Mouse (Mus musculus) lung, adult 2 months (tissue): Measurements from ENCODE around the gene Robo3. TPM values are rescaled to one million over a fixed set of nuclear protein-coding genes. Genes with fewer than 3 reads are reported as not detected.

Source experiments
- DNase-seq: peaks from one replicate; pipeline ENCODE4 v3.0.0; 2022
- H3K4me1 ChIP-seq: fragments of 200-500 bp; 2 replicates; pipeline ENCODE4 v1.6.1; 2011; ENCODE audit warnings: low read length; ENCODE audit not compliant: control insufficient read depth, insufficient read depth
- H3K4me3 ChIP-seq: fragments of 200-500 bp; replicated peaks from 2 replicates; pipeline ENCODE3; 2011; ENCODE audit warnings: low read depth, mild to moderate bottlenecking, control low read depth, low read length; ENCODE audit errors: extremely low read depth
- CTCF ChIP-seq: fragments of 200-500 bp; IDR thresholded peaks from 2 replicates; pipeline ENCODE4 v1.5.1; 2011; ENCODE audit warnings: mild to moderate bottlenecking, low read length, control low read depth; ENCODE audit not compliant: insufficient read depth
- POLR2A ChIP-seq: fragments of 200-500 bp; IDR thresholded peaks from 2 replicates; pipeline ENCODE4 v1.6.1; 2011; ENCODE audit warnings: low read depth, mild to moderate bottlenecking, control low read depth, low read length, borderline replicate concordance; ENCODE audit errors: extremely low read depth
- WGBS: fragments of 180-500 bp; shearing (Covaris S2); methylation state at CpG from one replicate; pipeline ENCODE4 v1.1.7; 2018; 5-methylcytosine and 5-hydroxymethylcytosine counted together
- polyA plus RNA-seq: library from polyadenylated mRNA; depleted of rRNA; stranded (reverse); fragments of >200 nt; gene quantifications from 2 replicates; pipeline ENCODE4 v1.2.3, GENCODE M21; 2012; rRNA removed

The Robo3 gene
- polyA plus RNA-seq, 1 experiment, result 0.07 TPM

DNA sequence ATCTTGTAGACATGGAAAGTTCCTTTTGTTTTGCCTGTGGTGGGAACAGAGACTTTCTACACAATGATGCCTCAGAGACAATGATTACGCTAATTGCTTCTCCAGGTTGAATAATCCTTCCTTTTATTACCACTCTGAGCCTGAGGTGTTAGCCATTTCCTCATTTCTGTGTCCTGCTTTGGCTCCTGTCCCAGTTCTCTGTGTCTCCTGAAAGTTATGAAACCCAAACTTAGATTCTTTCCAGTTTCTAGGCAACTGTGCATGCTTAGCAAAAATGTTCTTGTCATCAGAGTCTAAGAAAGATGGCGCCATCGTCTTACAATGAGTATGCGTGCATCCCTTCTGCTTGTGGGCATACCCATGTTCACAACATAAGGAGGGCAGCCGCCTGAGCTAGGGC lies 57.3 kb downstream of the Robo3 start:
- Histone ChIP-seq H3K4me3 (no peak overlapping the region), H3K4me1 (peaks cover 2% of the 10 kb centered on the region)
- whole genome bisulfite sequencing, result 80% methylated on average over 5 of the region's 5 CpGs
- TF ChIP-seq CTCF (no peak), POLR2A (no peak)
- no peak for DNase-seq

GRCm38 (mm10) chr9:37371232-37371801 lies 61.7 kb downstream of the Robo3 start:
- no peak for TF ChIP-seq POLR2A
- no peak for TF ChIP-seq CTCF
- DNase-seq, result no peak
- 73% methylated on average over 7 of the region's 7 CpGs for WGBS

DNA sequence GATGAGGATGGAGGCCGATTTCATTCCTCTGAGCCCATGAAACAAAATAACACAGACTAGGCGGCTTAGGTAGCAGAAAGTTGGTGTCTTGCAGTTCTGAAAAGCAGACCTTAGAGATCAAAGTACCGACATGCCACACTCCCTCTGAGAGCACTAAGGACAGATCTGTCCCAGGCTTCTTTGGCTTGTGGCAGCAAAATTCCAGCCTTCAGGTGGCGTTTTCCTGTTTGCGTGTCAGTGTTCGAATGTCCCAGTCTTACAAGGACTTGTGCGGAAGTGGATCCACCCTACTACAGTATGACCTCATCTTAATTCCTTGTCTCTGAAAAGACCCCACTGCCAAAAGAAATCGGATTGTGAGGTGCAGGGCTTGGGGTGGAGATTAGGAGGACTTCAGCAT lies 64.2 kb downstream of the Robo3 start:
- Histone ChIP-seq H3K4me3 (no peak overlapping the region), H3K4me1 (peaks cover 9% of the 10 kb centered on the region)
- TF ChIP-seq POLR2A (no peak), CTCF (no peak)
- WGBS, result 37% methylated on average over 8 of the region's 8 CpGs
- DNase-seq, result no peak

More at GRCm38 (mm10) chr9:37371232-37371801, 61.7 kb downstream of the Robo3 start:
- Histone ChIP-seq H3K4me1 (peaks cover 9% of the 10 kb centered on the region), H3K4me3 (no peak overlapping the region)

- 38% methylated on average over 11 of the region's 11 CpGs for WGBS
- peaks cover 9% of the 10 kb centered on the region for H3K4me1 ChIP-seq
- H3K4me3 ChIP-seq, result no peak overlapping the region
- DNase-seq, result no peak
- TF ChIP-seq CTCF, result no peak
- TF ChIP-seq POLR2A, result no peak
These were observed 64.8 kb downstream of the Robo3 start for GRCm38 (mm10) chr9:37368081-37368830.

GRCm38 (mm10) chr9:37367301-37368080 lies 65.6 kb downstream of the Robo3 start, which contains the start of gene Hepacam:
TSS of gene Hepacam (plus strand) at chr9:37367351.
- Histone ChIP-seq H3K4me3 (no peak within 1 kb of the TSS), H3K4me1 (peaks cover 9% of the 10 kb centered on the region)
- no peak for TF ChIP-seq POLR2A
- TF ChIP-seq CTCF, result no peak
- DNase-seq, result no peak
- 81% methylated on average over 17 of the region's 17 CpGs for WGBS

GRCm38 (mm10) chr9:37365706-37366105 lies 67.3 kb downstream of the Robo3 start:
- no peak for DNase-seq
- Histone ChIP-seq H3K4me3 (no peak overlapping the region), H3K4me1 (peaks cover 9% of the 10 kb centered on the region)
- TF ChIP-seq CTCF (no peak), POLR2A (no peak)
- WGBS, result 52% methylated on average over 5 of the region's 5 CpGs

Other genes with a start within 250 kb of the Robo3 start
- 2.3 and 3.1 TPM in 2 replicates for gene Tmem218, start 225.0 kb downstream of the Robo3 start, polyA plus RNA-seq
- gene Slc37a2, start 177.5 kb downstream of the Robo3 start, polyA plus RNA-seq, result 4.4 and 6.5 TPM in 2 replicates
- gene Ccdc15, start 84.8 kb downstream of the Robo3 start, polyA plus RNA-seq, result 1.7 and 2.1 TPM in 2 replicates
- 2.0 and 2.9 TPM in 2 replicates for gene Hepacam, start 65.9 kb downstream of the Robo3 start, polyA plus RNA-seq
- gene Robo4, start 31.3 kb downstream of the Robo3 start, polyA plus RNA-seq, result 67.8 and 88.4 TPM in 2 replicates
- gene Msantd2, start 56.1 kb upstream of the Robo3 start, polyA plus RNA-seq, result 22.9 and 28.5 TPM in 2 replicates
- gene Esam, start 94.8 kb upstream of the Robo3 start, polyA plus RNA-seq, result 229 and 240 TPM in 2 replicates
- gene Vsig2, start 106.0 kb upstream of the Robo3 start, polyA plus RNA-seq, result 60.7 and 63.3 TPM in 2 replicates
- 19.8 and 20.2 TPM in 2 replicates for gene Nrgn, start 119.7 kb upstream of the Robo3 start, polyA plus RNA-seq
- 6.2 and 9.3 TPM in 2 replicates for gene Siae, start 122.5 kb upstream of the Robo3 start, polyA plus RNA-seq
- 2.6 and 3.1 TPM in 2 replicates for gene Spa17, start 180.5 kb upstream of the Robo3 start, polyA plus RNA-seq
- gene Tbrg1, start 224.1 kb upstream of the Robo3 start, polyA plus RNA-seq, result 32.7 and 44.5 TPM in 2 replicates
- not detected in 2 replicates for gene Panx3, start 236.0 kb upstream of the Robo3 start, polyA plus RNA-seq